Mouse (Mus musculus): Measurements from ENCODE around the gene Rere.
"Not testable (repeated sequence)": the region's sequence is repeated elsewhere in the genome, so short reads cannot be mapped to it uniquely, and the experiment has no call there.

Gene Rere

GRCm38 (mm10) chr4:150282631-150283334 lies 1.3 kb downstream of the Rere start:
- DNase-seq (ENCODE audit: low spot score in 2 of 2), result no peak

- DNase-seq (ENCODE audit: low spot score in 2 of 2), result no peak
These were observed 1.8 kb downstream of the Rere start for GRCm38 (mm10) chr4:150283335-150283638.

- peak in 1 of 2 experiments; percentile 20 for DNase-seq (ENCODE audit: low spot score in 2 of 2)
These were observed 2.5 kb downstream of the Rere start for GRCm38 (mm10) chr4:150283993-150284392.

GRCm38 (mm10) chr4:150286980-150287379 lies 5.5 kb downstream of the Rere start:
- no peak for DNase-seq (ENCODE audit: low spot score in 2 of 2)

DNA sequence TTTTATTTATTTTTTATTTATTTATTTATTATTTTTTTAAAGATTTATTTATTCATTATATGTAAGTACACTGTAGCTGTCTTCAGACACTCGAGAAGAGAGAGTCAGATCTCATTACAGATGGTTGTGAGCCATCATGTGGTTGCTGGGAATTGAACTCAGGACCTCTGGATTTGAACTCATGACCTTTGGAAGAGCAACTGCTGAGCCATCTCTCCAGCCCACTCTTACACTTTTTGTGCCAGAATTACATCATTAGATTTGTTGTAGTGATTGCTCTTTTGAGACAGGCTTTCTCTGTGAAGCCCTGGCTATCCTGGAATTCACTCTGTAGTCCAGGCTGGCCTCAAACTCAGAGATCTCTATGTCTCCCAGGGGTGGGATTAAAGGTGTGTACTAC lies 6.0 kb downstream of the Rere start:
- not testable (repeated sequence) for DNase-seq (ENCODE audit: low spot score in 2 of 2)

- DNase-seq (ENCODE audit: low spot score in 2 of 2), result no peak
These were observed 10.5 kb downstream of the Rere start for GRCm38 (mm10) chr4:150291900-150292299.

- DNase-seq (ENCODE audit: low spot score in 2 of 2), result no peak
These were observed 13.4 kb downstream of the Rere start for GRCm38 (mm10) chr4:150294870-150295269.

GRCm38 (mm10) chr4:150295966-150296365 lies 14.5 kb downstream of the Rere start:
- no peak for DNase-seq (ENCODE audit: low spot score in 2 of 2)

- no peak for DNase-seq (ENCODE audit: low spot score in 2 of 2)
These were observed 21.3 kb downstream of the Rere start for GRCm38 (mm10) chr4:150302726-150303125.

GRCm38 (mm10) chr4:150306701-150307100 lies 25.3 kb downstream of the Rere start:
- DNase-seq (ENCODE audit: low spot score in 2 of 2), result no peak

GRCm38 (mm10) chr4:150307226-150307625 lies 25.8 kb downstream of the Rere start:
- DNase-seq (ENCODE audit: low spot score in 2 of 2), result peak in 1 of 2 experiments; percentile 24

DNA sequence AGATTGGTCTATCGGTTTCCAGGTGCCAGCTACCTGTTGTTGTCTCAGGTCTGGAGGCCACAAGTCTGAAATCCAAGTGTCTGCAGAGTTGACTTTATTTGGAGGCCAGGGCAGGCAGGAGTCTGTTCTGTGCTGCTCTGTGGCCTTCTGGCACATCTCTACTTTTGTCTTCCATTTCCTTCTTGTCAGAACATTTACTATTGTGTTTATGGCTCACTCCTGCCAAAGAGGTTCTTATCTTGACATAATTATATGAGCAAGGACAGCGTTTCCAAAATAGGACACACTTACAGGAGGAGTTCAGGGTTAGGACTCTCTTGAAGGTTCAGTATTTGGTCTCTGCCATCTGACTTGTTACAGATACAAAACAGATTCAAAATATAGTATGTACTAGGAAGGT lies 30.0 kb downstream of the Rere start:
- DNase-seq (ENCODE audit: low spot score in 2 of 2), result no peak

DNA sequence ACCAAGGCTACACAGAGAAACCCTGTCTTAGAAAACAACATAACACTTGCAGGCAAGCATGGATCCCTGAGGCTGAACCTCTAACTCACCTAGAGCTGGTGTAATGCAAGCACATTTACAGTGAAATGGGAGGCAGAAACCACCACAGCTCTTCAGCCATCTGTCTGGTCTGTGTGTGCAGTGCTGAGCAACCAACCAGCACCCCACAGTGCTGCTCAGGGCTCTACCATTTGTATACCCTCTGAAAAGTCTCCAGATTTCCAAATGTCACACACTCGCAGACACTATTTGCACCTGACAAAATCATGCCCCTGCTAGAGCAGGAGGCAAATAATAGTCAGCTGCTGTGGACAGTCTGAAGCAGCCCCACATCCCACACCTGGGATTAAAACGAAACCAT lies 31.2 kb downstream of the Rere start:
- DNase-seq (ENCODE audit: low spot score in 2 of 2), result no peak

- no peak for DNase-seq (ENCODE audit: low spot score in 2 of 2)
These were observed 33.9 kb downstream of the Rere start for GRCm38 (mm10) chr4:150315301-150315700.

DNA sequence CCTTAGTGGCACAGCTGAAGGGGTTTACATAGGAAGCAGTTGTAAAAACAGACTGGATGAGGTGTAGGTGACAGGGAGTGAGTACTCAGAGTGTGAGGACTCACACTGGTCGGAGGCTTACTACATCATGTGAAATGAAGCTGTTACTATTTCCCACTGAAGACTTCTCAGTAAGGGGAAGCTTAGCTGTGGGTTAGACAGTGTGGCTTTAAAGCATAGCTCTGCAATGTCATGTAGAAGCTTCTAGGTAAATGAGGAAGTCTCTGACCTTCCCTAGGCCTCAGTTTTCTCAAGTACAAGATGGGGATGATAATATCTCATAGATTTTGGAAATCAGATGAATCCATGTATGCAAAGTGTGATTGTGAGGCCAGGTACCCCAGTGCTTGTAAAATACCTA lies 35.1 kb downstream of the Rere start:
- DNase-seq (ENCODE audit: low spot score in 2 of 2), result no peak

GRCm38 (mm10) chr4:150325046-150325801 lies 43.8 kb downstream of the Rere start:
- DNase-seq (ENCODE audit: low spot score in 2 of 2), result no peak

DNA sequence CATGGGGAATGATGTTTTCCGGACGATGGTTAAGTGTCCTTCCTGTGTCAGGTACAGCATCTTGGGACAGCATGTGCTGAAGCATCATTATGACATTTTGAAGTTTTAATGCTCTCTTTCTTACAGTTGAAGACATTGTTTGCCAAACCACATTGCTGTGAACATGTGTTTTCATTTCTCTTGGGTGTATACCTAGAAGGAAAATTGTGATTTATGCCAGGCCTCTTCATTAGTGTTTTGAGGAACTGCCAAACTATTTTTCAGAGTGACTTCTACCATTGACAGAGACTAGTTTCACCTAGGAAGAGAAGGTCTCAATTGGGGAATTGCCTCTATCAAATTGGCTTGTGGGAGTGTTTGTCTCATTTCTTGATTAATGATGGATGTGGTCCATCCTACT lies 44.6 kb downstream of the Rere start:
- no peak for DNase-seq (ENCODE audit: low spot score in 2 of 2)

DNA sequence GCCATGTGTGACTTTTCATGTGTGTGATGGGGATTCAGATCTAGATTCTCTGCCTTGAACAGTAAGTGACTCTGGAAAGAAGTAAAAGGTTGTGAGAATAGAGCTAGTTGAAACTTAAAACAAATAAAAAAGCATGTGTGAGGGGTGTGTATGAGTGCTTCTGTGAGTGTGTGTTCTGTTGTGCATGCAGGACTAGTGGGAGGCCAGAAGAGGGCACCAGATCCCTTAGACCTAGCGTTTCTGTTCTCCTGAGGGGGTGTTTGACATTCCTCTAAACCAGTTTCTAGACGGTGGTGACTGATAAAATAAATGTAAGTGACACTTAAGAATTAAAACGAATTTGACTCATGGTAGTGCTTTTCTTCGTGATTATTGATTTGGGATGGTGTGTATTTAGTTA lies 46.0 kb downstream of the Rere start:
- DNase-seq (ENCODE audit: low spot score in 2 of 2), result no peak

DNA sequence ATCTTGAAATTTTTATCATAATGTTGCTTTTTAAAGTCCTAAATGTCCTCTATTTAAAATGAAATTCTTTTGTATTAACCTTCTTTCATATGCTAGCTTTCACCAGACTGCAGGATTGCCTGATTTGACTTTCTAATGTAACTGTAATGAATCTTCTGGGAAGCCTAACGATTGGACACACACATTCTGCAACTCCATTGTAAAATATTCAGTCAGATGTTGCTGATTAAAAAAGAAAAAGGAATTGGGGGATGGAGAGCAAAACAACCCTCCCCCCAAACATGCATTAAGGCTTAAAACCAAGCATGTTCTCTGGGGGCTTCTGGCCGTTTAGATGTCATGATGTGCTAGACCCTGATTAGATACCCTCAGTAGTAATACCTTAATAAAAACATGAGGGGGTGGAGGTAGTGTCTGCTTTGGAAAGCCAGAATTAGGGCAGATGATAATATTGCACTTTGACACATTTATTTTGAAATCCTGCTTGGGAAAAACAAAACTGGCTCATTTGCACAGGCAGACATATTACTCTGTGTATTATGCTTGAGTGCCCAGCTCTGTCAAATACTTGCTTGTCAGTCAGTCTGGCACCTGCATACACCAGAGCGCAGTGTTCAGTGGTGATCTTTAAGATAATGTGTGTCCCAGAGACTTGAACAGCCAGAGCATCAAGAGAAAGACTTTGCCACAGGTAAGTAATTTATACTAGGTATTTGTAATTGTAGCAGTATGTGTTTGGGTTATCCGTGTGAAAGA lies 52.7 kb downstream of the Rere start:
- DNase-seq (ENCODE audit: low spot score in 2 of 2), result no peak

GRCm38 (mm10) chr4:150337260-150337659 lies 55.8 kb downstream of the Rere start:
- no peak for DNase-seq (ENCODE audit: low spot score in 2 of 2)

- DNase-seq (ENCODE audit: low spot score in 2 of 2), result peak; percentile 31
These were observed 57.6 kb downstream of the Rere start for GRCm38 (mm10) chr4:150338906-150339650.
